ENCODE assay signal across 19 mouse cellular contexts in genomic region chr1:54855970-54856369, GRCm38 (mm10).
"Had no signal": no experiment of that assay in that cellular context is flagged by ENCODE, and none has a peak within 500 bp of the region (broad histone marks: within the 10 kb centered on the region; RNA-seq: fewer than 3 reads in every experiment).

No protein-coding gene starts in this region.

- H3K9me3 ChIP-seq: lung, embryonic 15.5 days; megakaryocyte, embryonic 14.5 days; midbrain, embryonic 10.5 days; midbrain, embryonic 12.5 days; neural tube, embryonic 12.5 days; stomach, embryonic 15.5 days had no signal

- H3K4me1 ChIP-seq: lung, embryonic 15.5 days had no signal

- H3K27ac ChIP-seq: lung, embryonic 15.5 days; macrophage; midbrain, embryonic 10.5 days; midbrain, embryonic 12.5 days; neural tube, embryonic 12.5 days; stomach, embryonic 15.5 days; stomach, postnatal 0 days had no signal

- H3K4me2 ChIP-seq: lung, embryonic 15.5 days; midbrain, embryonic 12.5 days; neural tube, embryonic 12.5 days; stomach, embryonic 15.5 days had no signal

- H3K9ac ChIP-seq: lung, embryonic 15.5 days; midbrain, embryonic 12.5 days; neural tube, embryonic 12.5 days; stomach, embryonic 15.5 days had no signal

- ATAC-seq: lung, postnatal 0 days; midbrain, embryonic 16.5 days had no signal

- H3K27me3 ChIP-seq: lung, embryonic 15.5 days; megakaryocyte, embryonic 14.5 days; midbrain, embryonic 12.5 days; neural tube, embryonic 12.5 days; stomach, embryonic 15.5 days had no signal

- H3K4me3 ChIP-seq: lung, embryonic 15.5 days; megakaryocyte, embryonic 14.5 days; midbrain, embryonic 10.5 days; midbrain, embryonic 12.5 days; myocyte; neural tube, embryonic 12.5 days; stomach, embryonic 15.5 days had no signal

- DNase-seq: lung, adult 2 months; lung, postnatal 14 days; lung, postnatal 36 days; midbrain, embryonic 14.5 days; right cerebral cortex, postnatal 14 days; thymus, adult 2 months; thymus, postnatal 25 days; thymus, postnatal 4 days had no signal

- H3K36me3 ChIP-seq: lung, embryonic 15.5 days; midbrain, embryonic 10.5 days; midbrain, embryonic 12.5 days; neural tube, embryonic 12.5 days; stomach, embryonic 15.5 days had no signal
